Mouse (Mus musculus): ENCODE results near the gene Acsl1.

GRCm38 (mm10) chr8:46445964-46446915 is 24.6 kb upstream of the Acsl1 start:
- TF ChIP-seq CTCF (IDR thresholded peaks at IDR 0.05; ENCODE audit: low read depth) (no peak), EP300 (IDR thresholded peaks at IDR 0.05; ENCODE audit: low read depth) (no peak)
